Mouse (Mus musculus) left cerebral cortex, adult 8-10 months (tissue): Measurements from ENCODE around the gene Dock4. TPM values are rescaled to one million over a fixed set of nuclear protein-coding genes. Genes with fewer than 3 reads are reported as not detected.
A peak's percentile ranks its signal among the peaks of the same experiment; 100 is the strongest.

Source experiments
- DNase-seq, 2 experiments: peaks; one replicate each; pipeline ENCODE4 v3.0.0; 2022; ENCODE audit warnings: low spot score in 2 of 2
- total RNA-seq, 4 experiments: library from RNA; stranded (reverse); gene quantifications; 2 replicates each; pipeline ENCODE4 v1.2.4; 2022

Gene Dock4
- total RNA-seq, 4 experiments from 2014 or later, result 81.2 to 91.5 (median 85.3) TPM

DNA sequence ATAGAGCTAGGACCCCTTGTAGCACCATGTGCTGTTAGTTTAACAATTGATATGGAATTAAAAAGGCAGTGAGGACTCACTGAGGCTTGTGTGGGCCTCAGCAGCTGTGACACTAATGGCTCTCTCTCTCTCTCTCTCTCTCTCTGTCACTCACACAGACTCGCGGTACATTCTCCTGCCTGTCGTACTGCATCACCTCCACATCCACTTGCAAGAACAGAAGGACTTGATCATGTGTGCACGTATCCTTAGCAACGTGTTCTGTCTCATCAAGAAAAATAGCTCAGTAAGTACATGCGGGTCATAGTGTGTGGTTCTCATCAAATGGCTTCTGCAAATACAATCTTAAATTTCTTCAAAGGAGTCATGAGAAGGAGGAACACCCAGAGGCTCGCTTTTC, 299.7 kb downstream of the Dock4 start:
- peak in 1 of 2 experiments; percentile 27 for DNase-seq

- no peak for DNase-seq
Observed at GRCm38 (mm10) chr12:40746081-40746480, 300.3 kb downstream of the Dock4 start.

- DNase-seq, result no peak
Observed at GRCm38 (mm10) chr12:40759281-40759680, 313.5 kb downstream of the Dock4 start.

DNA sequence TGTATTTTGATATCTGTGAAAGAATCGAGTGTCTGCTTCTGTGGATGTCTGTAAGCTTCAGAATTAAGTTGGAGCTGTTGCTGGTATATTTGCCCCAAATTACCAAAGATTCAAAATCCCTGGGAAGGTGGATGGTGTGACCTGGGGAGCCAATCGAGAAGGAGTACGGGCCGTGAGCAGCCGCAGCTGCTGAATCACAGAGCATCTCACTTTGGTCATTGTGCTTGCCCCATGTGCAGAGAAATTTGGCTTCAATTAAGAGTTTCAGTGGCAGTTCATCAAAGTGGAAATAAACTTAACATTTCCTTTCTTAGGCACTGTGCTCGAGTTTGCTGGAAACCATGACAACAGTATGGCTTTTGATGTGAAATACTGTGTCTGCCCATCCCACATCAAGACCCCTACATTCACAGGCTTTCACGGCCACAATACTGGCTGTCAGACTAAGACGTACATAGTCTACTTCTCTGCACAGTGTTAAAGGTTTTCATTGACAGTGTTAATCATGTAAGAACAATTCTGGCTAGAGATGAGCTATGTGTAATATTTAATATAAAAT, 321.6 kb downstream of the Dock4 start:
- DNase-seq, result no peak

- no peak for DNase-seq
Observed at GRCm38 (mm10) chr12:40773091-40773490, 327.3 kb downstream of the Dock4 start.

DNA sequence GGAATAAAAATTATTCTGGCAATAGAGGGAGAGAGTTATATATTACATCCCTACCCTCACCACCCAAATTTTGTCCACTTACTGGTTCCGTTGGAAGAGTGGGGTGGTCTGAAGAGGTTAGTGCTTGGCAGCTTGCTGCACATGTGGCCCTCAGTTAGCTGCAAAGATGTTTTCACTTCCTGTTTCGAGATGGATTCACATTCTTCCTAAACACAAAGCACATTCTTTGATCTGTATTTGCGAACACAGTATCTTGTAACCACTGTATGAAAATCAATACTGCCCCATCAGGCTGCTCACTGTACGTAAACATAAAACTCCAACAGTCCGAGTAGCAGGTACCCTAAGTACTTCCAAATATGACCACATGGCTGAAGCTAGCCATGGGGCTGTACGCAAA, 335.8 kb downstream of the Dock4 start:
- no peak for DNase-seq

GRCm38 (mm10) chr12:40788621-40789111, 342.9 kb downstream of the Dock4 start:
- no peak for DNase-seq

- DNase-seq, result no peak
Observed at GRCm38 (mm10) chr12:40789379-40790361, 343.9 kb downstream of the Dock4 start.

DNA sequence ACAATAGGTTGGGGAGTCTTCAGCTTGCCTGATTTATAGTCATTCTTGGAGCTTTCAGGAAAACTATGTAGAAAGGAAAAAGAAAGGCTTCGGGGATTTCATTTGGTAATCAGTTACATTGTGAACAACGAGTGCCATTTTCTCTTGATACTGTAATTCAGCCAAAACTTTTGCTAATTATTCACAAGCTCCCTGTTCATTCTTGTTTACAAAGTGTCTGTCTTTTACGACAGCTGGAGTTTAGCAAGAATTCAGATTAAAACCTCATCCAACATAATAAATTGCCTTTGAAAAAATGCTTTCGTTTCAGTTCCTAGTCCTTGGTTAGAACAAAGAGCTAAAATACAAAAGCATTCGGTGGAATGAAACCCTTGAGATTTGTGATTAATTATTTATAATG, 345.5 kb downstream of the Dock4 start:
- no peak for DNase-seq

DNA sequence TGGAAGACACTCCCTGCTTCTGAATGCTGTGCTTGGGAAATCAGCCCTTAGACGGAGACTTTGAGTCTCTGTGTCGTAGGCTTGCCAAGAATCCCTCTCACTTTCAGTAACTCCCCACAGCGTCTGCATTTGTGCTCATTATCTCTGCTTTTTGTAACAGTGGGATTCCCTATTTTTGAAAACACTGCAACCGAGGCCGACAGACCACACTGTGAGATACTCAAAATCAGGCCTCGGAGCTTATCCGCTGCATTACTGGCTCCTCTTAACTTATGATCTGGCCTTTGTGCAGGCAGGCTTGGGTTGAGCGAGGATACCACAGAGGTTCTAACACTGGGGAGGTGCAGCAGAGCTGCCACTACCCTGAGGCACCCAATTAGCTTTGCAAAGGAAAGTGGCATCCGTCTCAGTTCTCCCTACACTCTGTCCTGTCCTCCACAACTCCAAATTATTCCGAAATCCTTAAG, 346.5 kb downstream of the Dock4 start:
- no peak for DNase-seq

GRCm38 (mm10) chr12:40794066-40794465, 348.3 kb downstream of the Dock4 start:
- peak in 1 of 2 experiments; percentile 27 for DNase-seq

DNA sequence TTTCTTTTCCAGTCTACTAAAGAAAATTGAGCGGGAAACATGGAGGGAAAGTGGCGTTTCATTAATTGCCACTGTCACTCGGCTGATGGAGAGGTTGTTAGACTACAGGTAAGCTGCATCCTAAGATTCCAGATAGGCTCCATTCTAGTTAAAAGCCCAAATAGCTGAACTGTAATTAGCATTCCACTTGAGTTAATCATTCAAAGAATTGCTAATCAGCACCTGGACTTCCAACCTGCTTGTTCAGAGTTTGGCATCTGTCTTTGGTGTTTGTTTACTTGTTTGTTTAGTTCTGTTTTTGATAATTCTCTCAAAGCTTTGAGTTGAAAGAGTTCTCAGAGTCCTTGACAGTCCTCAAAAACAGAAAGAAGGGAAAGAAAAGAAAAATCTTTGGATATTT, 349.0 kb downstream of the Dock4 start:
- no peak for DNase-seq

GRCm38 (mm10) chr12:40795768-40796167, 350.0 kb downstream of the Dock4 start:
- no peak for DNase-seq

DNA sequence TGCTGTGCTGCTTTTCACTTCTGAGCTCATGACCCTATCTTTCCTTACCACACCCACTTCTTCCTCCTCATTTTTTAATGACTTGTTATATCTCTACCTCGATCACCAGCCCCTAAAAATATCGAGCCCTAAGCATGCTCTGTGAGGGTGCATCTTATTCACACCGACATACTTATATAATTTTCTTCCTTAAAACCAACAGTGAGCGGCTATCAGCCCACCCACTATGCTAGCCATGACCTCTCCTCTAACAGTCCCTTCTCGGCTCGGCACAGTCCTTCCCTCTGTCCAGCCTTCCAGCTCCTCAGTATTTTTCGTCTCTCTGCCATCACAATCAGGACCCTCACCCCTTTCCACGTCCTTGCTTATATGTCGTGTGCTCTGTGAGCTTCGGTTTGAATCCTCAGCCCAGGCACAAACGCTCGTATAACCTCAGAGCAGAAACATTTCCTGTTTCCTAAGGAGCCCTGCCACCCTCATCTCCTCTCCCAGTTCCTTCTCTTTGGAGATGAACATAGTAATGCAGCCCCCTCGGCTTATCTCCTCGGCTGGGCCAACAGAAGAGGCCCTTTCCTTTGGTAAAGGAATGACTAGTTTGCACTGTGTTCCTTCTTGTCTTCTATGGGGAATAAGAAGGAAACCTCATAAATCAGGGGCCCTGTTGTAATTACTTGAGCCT, 351.2 kb downstream of the Dock4 start:
- no peak for DNase-seq

- no peak for DNase-seq
Observed at GRCm38 (mm10) chr12:40797561-40798343, 352.0 kb downstream of the Dock4 start.

DNA sequence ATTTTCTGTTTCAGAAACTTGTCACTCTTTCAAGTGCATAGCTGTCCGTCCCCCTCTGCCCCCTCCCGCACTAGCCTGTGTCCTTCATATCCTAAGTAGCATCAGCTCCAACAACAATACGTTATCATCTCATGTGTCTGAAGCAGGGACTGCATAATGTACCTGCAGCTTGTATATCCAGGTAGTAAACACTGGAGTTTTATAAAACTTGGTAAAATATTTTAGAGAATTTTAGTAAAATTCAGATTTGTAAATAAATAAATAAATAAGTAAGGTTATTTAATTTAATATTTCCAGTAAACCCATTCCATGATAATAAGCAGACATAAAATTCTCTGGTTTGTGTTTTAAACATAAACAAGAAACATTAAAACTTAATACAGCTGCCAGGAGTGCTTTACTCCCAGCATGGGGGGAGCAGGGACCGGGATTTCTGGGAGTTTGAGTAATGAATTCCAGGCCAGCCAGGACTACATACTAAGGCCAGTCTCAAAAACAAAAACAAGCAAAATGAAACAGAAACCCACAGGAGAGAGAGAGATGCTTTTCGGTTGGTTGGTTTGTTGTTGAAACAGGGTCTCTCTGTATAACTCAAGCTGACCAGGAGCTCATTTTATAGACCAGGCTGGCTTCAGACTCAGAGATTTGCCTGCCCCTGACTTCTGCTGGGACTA, 352.7 kb downstream of the Dock4 start:
- DNase-seq, result no peak

GRCm38 (mm10) chr12:40801456-40801855, 355.7 kb downstream of the Dock4 start:
- DNase-seq, result no peak

- no peak for DNase-seq
Observed at GRCm38 (mm10) chr12:40805257-40805656, 359.5 kb downstream of the Dock4 start.

DNA sequence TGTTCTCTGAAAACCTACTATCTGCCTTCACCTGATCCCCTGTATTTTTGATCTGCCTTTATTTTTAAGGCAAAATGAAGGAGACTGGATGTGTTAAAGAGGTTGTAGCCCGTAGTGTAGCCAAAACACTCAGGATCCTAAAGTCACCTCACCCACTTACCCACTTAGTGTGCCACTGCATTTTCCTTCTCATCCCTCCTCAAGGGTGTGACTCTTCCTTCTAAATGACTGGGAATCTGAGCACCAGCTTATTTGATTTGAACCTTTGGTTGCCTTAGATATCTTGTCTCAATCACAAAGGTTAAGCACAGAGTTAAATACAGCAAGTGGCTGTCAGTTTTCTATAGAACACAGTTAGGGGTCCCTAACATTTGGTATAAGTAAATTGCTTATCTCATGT, 362.2 kb downstream of the Dock4 start:
- DNase-seq, result no peak

GRCm38 (mm10) chr12:40813474-40813873, 367.7 kb downstream of the Dock4 start:
- DNase-seq, result no peak
